Mouse (Mus musculus) ovary, postnatal 14 days (tissue): ENCODE measurements around the gene Zfp57.
A peak's percentile ranks its signal among the peaks of the same experiment; 100 is the strongest.

ENCODE experiments used
- DNase-seq: peaks from one replicate; pipeline ENCODE4 v3.0.0; 2022; ENCODE audit warnings: low spot score

The Zfp57 gene

GRCm38 (mm10) chr17:37045611-37046311 lies 44.8 kb downstream of the Zfp57 start, which contains the start of gene Gabbr1:
Gene Gabbr1 (plus strand): TSS chr17:37045966.
- peak; percentile 61 for DNase-seq

GRCm38 (mm10) chr17:37046312-37047112 lies 45.5 kb downstream of the Zfp57 start:
- no peak for DNase-seq

- DNase-seq, result no peak
Measured at GRCm38 (mm10) chr17:37047332-37047976, 46.5 kb downstream of the Zfp57 start.

GRCm38 (mm10) chr17:37047981-37048380 lies 47.0 kb downstream of the Zfp57 start:
- DNase-seq, result no peak

GRCm38 (mm10) chr17:37048383-37048782 lies 47.4 kb downstream of the Zfp57 start:
- DNase-seq, result no peak

GRCm38 (mm10) chr17:37049570-37050310 lies 48.8 kb downstream of the Zfp57 start:
- peak; percentile 52 for DNase-seq

GRCm38 (mm10) chr17:37050399-37050798 lies 49.4 kb downstream of the Zfp57 start:
- DNase-seq, result peak; percentile 62

- no peak for DNase-seq
Measured at GRCm38 (mm10) chr17:37050876-37051275, 49.9 kb downstream of the Zfp57 start.

- DNase-seq, result no peak
Measured at GRCm38 (mm10) chr17:37051745-37052144, 50.8 kb downstream of the Zfp57 start.

GRCm38 (mm10) chr17:37056957-37057356 lies 56.0 kb downstream of the Zfp57 start:
- no peak for DNase-seq
